Mouse (Mus musculus) MEL-GATA-1-ER (cell line): Measurements from ENCODE around the gene Kitl.

Experiments
- DNase-seq: peaks from one replicate; pipeline ENCODE4 v3.0.0-alpha.2; 2012; ENCODE audit warnings: low read depth; ENCODE audit errors: extremely low read depth

Kitl gene

DNA sequence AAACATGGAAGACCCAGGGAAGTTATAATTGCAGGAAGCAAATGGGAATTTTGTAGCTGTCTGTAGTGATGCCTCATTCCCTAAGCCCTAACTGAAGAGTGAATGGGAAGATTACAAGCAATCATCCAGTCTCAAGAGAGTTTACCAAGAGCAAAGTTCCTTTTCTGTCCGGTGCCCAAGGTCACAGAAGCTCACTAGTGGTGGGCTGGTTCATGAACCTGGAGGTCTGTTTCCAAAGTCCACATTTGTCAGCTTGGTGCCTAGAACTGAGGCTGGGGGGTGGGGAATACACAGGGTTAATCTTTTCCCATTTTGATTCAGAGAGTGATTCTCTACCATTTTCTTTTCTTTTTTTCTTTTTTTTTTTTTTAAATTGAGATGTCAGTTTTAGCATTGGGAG, 11.3 kb downstream of the Kitl start:
- DNase-seq, result no peak

- DNase-seq, result no peak
Measured at GRCm38 (mm10) chr10:100030385-100030784, 15.0 kb downstream of the Kitl start.

- no peak for DNase-seq
Measured at GRCm38 (mm10) chr10:100030980-100031516, 15.6 kb downstream of the Kitl start.

DNA sequence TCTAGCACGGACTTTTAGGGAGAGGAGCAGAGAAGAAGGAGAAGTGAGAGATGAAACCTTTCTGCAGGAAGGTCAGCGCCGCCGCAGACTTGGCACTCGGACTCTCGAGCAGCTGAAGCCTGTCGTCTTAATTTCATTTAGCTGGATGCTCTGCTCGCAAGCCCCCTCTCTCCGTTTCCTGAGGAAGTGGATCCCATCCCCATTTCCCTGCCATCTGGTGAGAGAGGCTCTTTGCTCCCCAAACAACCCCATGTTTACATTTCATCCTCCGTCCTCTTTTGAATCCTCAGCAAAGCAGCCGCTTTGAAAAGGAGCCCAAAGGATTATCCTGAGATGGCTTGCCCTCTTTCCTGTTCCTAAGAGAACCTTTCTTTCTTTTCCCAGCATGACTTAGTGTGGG, 16.2 kb downstream of the Kitl start:
- no peak for DNase-seq

- no peak for DNase-seq
Measured at GRCm38 (mm10) chr10:100032566-100032965, 17.1 kb downstream of the Kitl start.

GRCm38 (mm10) chr10:100036021-100036420, 20.6 kb downstream of the Kitl start:
- DNase-seq, result no peak

- DNase-seq, result no peak
Measured at GRCm38 (mm10) chr10:100038342-100038898, 23.0 kb downstream of the Kitl start.

DNA sequence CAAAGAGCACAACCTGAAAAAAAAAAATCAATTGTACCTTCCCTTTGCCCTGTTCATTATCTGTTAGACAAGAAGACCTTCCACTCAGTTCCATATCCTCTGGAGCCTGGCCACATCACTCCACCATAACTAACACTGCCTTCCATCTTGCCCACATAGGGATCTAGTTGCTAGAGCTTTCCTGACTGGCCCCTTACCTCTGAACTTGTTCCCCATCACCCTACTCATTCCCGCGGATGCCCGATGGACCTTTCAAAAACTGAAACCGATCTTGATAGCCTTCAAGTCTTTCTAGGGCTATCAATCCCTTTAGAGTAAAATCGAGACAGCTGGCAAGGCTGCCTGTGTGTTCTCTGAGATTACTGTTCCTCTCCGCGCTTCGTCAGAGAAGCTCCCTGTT, 23.6 kb downstream of the Kitl start:
- no peak for DNase-seq

DNA sequence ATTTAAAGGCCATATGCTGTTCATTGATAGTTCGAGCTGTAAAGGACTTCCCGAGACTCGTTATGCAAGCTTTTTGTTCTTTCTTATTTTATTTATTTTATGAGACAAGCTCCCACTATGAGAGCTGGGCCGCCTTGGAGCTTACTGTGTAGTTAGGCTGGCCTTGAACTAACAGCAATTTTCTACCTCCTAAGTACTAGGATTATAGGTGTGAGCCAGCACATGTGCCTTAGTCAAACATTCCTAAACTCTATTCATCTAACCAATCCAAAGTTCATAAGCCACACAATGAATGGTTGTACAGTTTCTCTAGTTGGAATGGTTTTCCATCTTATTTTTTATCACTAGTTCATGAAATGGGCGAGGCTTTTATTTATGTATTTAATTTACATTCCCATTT, 28.3 kb downstream of the Kitl start:
- no peak for DNase-seq

GRCm38 (mm10) chr10:100044153-100044552, 28.7 kb downstream of the Kitl start:
- DNase-seq, result no peak

- no peak for DNase-seq
Measured at GRCm38 (mm10) chr10:100051146-100051783, 35.8 kb downstream of the Kitl start.

DNA sequence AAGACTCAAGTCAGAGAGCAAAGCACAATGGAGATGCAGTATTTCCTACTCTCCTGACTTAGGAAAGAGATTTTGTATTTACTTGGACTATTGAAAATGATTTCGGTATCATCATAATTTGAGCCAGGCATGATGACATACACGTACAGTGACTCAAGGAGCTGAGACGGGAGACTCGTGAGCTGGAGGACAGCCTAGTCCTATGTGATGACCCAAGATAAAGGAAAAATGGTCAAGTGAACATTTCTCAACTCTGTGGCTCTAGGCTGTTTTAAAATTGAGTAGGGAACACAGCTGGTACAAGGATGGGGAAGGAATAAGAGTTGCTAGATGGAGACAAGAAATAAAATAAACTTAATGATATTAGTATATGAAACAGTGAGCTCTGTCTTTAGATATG, 37.0 kb downstream of the Kitl start:
- no peak for DNase-seq

DNA sequence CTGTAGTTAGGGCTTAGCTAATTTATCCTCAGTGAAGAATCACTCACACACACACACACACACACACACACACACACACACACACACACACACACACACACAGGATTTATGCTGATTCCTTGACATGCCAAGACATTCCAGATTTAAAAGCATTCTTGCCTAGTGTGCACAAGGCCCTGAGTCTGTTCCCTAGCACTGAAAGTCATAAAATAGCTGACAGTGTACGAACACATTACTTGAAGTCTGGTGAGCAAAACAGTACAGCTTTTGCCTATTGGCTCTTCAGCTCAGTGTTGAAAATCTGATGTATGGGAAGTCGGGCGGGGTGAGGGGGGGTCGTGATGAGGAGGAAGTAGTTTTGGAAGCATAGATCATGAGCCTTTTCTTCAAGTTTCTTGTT, 37.5 kb downstream of the Kitl start:
- no peak for DNase-seq

DNA sequence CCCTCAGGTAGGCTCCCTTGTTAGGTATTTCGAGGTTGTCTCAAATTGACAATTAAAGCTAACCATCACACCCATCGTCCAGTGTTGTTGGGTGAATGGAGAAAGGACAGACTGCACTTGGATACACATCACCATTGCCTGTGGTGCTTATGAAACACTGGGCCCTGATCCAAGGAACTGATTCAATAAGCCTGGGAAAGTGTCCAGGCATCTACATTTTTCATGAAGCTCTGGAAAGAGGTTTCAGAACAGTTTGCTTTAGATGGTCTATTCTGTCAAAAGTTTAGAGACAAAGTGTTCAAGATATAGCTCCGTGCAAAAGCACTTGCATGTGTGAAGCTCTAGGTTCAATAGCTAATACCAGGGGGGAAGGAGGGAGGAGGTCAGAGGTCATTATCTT, 38.6 kb downstream of the Kitl start:
- no peak for DNase-seq

- DNase-seq, result no peak
Measured at GRCm38 (mm10) chr10:100055082-100055481, 39.7 kb downstream of the Kitl start.

GRCm38 (mm10) chr10:100057106-100057623, 41.7 kb downstream of the Kitl start:
- no peak for DNase-seq

DNA sequence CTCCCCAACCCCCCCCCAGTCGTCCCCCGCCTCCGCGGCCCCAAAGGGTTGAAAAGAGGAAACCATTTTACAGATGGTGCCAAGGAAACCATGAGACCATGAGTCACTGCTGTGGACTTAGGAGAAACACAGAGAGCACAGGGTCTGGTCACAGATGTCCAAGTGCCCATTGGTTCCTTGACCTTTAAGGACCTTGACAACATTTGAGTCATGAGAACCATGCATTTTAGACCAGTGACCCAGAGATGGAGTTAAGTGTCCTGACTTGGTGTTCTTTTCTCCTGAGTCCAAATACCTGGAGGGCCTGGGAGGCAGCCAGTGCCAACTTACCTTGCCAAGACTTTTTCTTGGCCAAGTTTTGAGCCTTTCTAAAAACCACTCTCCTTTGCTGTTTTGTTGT, 43.9 kb downstream of the Kitl start:
- no peak for DNase-seq

DNA sequence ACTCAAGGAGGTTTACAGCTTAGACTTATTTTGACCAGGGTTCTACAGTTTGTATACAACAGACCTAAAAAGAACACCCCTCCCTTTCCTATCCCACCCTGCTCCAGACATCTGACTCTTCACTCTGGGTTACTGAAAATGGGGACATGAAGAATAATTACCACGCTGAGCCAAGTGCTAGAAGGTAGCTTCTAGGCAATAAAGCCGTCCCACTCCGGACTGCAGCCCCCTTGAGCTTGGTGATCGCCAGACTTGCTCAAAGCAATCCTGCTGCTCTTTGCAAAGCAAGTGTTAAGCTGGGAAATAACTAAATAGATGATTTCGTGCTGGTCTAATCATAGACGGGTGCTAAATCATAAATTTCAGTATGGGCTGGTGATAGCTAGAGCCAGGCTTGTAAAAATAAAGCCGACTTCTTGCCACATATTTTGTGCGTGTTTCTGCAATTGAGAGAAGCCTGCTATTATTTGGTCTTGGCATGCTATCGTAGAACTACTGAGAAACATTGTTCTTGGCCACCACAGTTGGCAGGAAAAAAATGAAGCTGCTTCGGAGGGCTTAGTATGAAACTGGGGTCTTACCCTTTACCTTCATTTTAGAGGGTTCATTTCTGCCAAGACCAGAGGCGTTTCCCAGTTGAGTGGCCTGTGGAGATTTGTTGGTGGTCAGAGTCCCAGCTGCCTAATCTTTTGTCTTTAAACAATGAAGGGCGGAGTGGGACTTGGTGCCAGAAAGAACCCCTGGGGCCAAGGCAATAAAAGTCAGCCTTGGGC, 50.3 kb downstream of the Kitl start:
- no peak for DNase-seq

DNA sequence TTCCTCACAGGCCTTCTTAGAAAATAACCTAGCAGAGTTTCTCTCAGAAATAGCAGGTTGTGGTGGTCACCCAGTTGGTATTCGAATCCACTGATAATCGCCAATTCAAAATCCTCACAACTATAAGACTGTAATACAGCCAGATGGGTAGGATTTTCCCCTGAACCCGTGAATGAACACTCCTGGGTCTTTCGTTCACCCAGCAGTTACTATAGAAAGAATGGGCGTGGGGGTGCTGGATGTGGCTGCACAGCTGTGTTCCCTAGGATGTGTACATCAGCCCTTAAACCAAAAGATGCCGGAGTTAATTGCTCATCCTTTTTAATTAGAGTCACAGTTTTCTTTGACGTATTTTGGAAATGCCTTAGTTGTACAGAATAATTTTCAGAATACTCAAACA, 50.9 kb downstream of the Kitl start:
- no peak for DNase-seq

- no peak for DNase-seq
Measured at GRCm38 (mm10) chr10:100072641-100073040, 57.2 kb downstream of the Kitl start.

DNA sequence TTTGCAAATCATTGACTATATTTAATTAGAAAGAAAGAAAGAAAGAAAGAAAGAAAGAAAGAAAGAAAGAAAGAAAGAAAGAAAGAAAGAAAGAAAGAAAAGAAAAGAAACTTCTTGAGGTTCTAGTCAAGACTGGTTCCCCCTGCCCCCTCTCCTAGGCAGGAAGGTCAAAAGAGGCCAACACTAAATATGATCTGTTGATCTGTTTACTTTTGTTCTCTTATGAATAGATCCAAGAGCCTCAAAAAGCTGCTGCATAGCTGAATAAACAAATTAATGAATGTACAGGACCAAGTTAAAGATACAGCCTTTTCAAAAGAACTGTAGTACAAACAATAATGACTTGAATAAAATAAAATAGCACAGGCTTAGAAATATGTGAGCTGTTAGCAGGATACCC, 57.7 kb downstream of the Kitl start:
- DNase-seq, result no peak

GRCm38 (mm10) chr10:100101115-100101514, 85.7 kb downstream of the Kitl start:
- no peak for DNase-seq
